Mouse (Mus musculus) gastrocnemius, adult 2 months (tissue): ENCODE results near the gene Gm4131. TPM values are rescaled to one million over a fixed set of nuclear protein-coding genes. Genes with fewer than 3 reads are reported as not detected.

ENCODE experiments used
- DNase-seq: peaks from one replicate; pipeline ENCODE4 v3.0.0; 2022
- H3K27ac ChIP-seq: fragments of 200-600 bp; 2 replicates; pipeline ENCODE4 v1.8.1; 2022; ENCODE audit warnings: mild to moderate bottlenecking
- H3K4me3 ChIP-seq: fragments of 200-600 bp; 2 replicates; pipeline ENCODE4 v1.8.1; 2022; ENCODE audit warnings: mild to moderate bottlenecking, moderate library complexity
- CTCF ChIP-seq: fragments of 200-600 bp; IDR thresholded peaks from 2 replicates; pipeline ENCODE4 v1.8.1; 2022; ENCODE audit warnings: antibody characterized with exemption, mild to moderate bottlenecking, moderate library complexity
- intact Hi-C: fragments of 180-260 bp; cut with DNase I; formaldehyde crosslinking; loops from one replicate; pipeline ENCODE4 v1.15.1; 2025
- total RNA-seq, 2 experiments: library from RNA; stranded (reverse); gene quantifications; 2 replicates each; pipeline ENCODE4 v1.2.3; 2021

The Gm4131 gene
- total RNA-seq, 2 experiments from 2014 or later = not detected

DNA sequence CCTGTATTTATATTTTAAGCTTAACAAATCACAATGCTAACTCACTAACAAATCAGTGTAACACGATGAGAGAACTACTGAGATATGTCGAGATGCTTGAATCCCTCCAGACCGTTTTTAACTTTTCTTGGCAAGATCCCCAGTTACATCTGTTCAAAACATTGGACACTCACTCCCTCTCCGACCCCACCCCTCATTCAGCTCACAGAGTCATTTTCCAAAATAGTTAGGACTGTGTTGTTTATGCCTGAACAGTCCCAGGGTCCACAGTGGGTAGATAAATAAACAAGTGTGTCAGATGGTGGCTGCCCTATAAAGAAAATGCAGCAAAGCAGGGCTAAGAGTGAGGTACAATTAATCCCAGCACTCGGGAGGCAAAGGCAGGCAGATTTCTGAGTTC is 29.7 kb downstream of the Gm4131 start:
- intact Hi-C loops = no loop called here
- Histone ChIP-seq H3K27ac (peak overlapping the region; percentile 35; the same call in 1 of the 2 replicates), H3K4me3 (no peak overlapping the region)
- TF ChIP-seq CTCF = no peak
- no peak for DNase-seq

DNA sequence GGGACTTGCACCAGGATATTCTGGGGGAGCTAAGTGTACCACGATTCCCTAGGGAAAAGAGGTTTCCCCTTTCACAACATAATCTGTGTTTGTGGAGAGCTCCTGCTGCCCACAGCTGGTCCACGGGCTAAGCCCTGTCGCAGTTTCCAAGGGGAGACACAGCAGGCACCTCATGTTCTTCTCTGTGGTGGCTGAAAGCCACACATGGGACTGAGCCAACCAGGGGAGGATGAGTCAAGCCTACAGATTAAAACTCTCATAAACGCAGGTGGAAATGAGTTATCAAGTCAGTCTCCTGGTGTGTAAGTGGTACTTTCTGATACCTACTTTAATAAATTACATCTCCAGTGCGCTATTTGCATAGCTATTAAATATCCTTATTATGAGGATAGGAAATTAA is 30.6 kb downstream of the Gm4131 start:
- Histone ChIP-seq H3K27ac (peak overlapping the region; percentile 8; the same call in 1 of the 2 replicates), H3K4me3 (no peak overlapping the region)
- intact Hi-C loops = no loop called here
- TF ChIP-seq CTCF = no peak
- peak; percentile 66 for DNase-seq

DNA sequence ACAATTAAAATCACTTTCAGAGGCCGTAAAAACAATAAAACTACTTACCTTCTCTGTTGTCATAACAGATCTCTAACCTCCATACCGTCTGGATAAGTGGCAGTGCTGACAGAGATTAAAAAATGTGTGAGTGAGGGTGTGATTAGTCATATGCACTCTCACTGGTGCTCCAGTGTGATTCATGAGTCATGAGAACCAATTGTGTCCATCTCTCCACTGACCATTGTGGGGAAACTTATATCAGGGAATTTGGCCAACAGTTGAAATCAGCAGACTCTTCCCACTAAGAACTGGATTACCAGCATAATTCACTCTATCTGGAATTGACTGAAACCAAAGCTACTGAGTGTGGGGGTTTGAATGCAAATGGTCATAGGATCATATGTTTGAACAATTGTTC is 35.8 kb downstream of the Gm4131 start:
- Histone ChIP-seq H3K4me3 (no peak overlapping the region), H3K27ac (no peak overlapping the region)
- no peak for DNase-seq
- TF ChIP-seq CTCF = no peak
- intact Hi-C loops = no loop called here

DNA sequence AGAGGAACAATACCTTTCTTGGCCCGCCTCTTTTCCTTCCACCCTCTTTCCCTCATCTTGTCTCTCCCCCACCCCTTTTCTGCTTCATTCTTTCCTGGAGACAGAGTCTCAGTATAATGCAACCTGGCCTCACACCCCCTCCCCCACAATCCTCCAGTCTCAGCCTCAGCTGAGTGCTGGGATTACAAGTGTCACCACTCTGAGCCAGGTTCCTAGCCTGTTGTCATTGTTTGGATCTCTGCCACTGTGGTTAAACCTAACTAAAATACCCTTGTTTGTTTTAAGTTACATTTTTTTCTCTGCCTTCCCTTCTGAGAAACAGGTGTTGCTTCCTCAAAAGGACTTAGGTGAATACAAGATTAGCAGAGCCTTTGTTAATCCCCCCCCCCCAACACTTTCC is 53.9 kb downstream of the Gm4131 start:
- no peak for TF ChIP-seq CTCF
- intact Hi-C loops = no loop called here
- H3K4me3 ChIP-seq = no peak overlapping the region
- H3K27ac ChIP-seq = no peak overlapping the region
- DNase-seq = no peak

DNA sequence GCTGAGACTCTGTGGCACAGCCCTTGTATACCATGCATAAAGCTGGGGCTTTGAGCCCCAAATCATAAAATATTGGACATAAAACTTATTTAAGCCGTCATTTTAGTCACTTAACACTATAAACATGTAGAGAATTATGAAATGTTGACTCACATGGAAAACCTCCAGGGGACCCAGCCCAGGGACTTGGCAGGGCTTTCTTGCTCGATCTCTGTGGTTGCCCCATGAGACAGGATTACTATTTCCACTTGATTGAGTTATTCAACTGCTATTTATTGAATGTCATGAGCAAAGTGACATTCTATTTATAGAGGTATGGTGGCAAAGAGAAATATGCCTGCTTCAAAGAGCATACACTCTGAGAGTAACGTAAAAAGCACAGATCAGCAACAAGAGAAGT is 57.4 kb downstream of the Gm4131 start:
- intact Hi-C loops = no loop called here
- TF ChIP-seq CTCF = no peak
- no peak overlapping the region for H3K4me3 ChIP-seq
- H3K27ac ChIP-seq = peak overlapping the region; percentile 72
- peak; percentile 68 for DNase-seq

DNA sequence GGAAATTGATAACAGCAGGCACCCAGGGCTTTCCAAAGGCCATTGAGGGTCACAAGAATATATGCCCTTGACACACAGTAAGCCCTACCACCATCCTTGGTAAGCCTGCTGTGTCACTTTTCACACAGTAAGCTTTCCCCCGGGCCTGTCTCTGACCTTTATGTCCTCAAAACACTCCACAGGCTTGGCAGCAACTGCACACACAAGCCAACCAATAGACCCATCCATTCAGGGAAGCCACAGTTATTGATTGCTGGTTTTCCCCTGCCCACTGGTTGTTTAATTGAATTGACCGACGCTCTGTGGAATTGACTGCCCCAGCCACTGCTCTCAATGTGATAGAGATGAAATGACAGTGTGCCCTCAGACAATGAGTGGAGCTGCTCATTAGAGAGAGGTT is 60.5 kb downstream of the Gm4131 start:
- intact Hi-C loops = no loop called here
- Histone ChIP-seq H3K4me3 (no peak overlapping the region), H3K27ac (no peak overlapping the region)
- TF ChIP-seq CTCF = no peak
- DNase-seq = no peak

DNA sequence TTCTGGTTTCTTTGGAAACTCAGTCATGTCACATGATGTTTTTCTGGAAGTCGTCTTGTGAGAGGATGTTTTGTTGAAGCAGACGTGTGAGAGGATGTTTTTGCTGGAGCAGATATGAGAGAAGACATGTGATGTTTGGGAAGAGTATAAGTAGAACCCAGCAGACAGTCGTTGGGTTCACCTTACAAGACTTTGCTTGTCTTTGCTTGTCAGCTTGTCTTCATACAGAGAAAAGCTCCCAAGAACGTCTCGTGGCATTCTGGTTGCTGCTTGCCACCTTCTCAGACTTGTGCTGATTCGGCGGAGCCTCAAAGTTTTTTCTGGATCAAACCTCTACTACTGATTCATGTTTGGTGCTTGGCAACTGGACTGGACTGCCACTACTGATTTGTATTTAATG is 69.3 kb downstream of the Gm4131 start:
- TF ChIP-seq CTCF = no peak
- no peak for DNase-seq
- H3K27ac ChIP-seq = no peak overlapping the region
- no peak overlapping the region for H3K4me3 ChIP-seq
- intact Hi-C loops = no loop called here

DNA sequence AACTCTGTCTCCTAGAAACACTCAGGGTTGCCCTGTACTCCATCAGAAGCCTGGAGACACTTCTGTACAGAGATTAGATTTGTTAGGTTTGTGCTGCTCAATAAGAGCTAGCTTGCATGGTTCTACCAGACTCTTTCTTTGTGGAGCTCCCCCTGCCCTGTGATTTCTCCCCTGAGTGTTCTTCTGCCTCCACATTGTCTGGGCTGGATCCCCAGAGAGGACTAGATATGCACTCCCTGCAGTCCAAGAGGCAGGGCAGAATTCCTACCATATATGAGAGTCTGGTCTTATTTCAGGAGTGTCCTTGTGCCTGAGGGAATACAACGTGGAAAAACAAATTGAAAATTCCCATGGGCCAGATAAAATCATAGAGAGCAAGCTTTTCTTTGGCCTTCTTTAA is 70.2 kb downstream of the Gm4131 start:
- no peak overlapping the region for H3K27ac ChIP-seq
- no peak for TF ChIP-seq CTCF
- no peak for DNase-seq
- intact Hi-C loops = no loop called here
- no peak overlapping the region for H3K4me3 ChIP-seq

DNA sequence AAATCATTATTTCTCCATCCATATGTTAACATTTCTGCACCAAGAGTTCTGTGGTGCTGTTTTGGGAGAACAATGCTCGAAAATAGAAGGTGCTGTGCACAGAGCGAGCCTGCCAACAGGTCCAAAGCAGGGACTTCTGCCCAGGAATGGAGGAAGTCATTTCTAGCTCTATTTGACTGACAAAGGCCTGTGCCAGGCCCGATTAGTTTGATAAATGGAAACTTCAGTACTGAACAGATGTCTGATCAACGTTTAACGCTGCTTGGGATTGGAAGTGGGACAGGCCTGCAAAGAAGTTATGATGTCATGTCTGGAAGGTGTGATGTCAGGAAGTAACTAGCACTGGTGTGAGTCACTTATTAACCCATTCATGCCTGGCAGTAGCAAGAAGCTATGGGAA is 73.3 kb downstream of the Gm4131 start:
- Histone ChIP-seq H3K27ac (no peak overlapping the region), H3K4me3 (no peak overlapping the region)
- intact Hi-C loops = no loop called here
- TF ChIP-seq CTCF = no peak
- DNase-seq = no peak

DNA sequence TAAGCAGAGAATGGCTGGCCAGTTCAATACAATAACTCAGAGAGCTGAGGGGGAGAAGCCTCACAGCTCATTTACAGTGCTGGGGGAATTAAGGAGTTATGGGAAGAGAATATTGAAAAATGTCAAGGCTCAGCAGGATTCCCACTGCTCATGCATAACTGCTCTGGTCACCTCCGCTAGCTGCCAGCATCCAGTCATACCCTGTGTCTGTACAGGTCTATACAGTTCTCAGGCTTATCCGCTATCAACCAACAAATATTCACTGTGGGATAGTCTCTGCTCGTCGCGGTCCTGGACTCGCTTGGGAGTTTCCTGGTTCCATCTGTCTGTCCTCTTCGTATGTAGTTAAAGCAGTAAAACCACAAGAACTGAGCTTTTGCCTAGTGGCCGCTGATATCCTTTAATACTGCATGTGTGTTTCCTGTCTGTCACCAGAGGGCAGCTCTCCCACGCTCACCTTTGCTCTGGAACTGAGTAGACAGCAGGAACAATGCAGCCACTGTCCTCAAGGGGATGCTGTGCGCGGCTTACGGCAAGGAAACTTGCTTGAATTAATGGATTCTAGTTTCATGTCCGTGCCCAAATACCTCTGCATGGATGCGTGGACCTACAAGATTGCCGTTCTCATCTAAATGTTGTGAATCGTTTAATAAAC is 74.4 kb downstream of the Gm4131 start:
- TF ChIP-seq CTCF = peak; percentile 97
- Histone ChIP-seq H3K4me3 (no peak overlapping the region), H3K27ac (no peak overlapping the region)
- intact Hi-C loops = loop anchor here (1.0 kb wide), 1 partner anchor 483 kb away; no protein-coding TSS in a partner anchor
- DNase-seq = peak; percentile 80

DNA sequence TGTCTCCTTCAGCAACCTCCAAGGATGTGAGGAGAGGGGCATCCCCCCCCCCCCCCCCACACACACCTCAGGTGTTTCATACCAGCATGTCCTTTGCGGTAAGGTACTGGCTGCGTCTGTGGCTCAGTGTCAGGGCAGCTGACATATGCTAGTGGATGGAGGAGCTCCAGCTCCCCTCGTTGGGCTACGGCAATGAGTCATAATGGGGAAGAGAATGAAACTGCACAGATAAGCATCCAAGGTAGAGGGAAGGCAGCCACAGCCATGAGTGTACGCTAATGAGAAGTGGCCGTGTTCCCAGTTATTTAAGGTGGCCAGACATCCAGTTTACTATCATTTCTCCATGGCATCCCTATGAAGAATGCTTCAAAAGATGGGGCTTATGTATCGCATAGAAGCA is 78.5 kb downstream of the Gm4131 start:
- intact Hi-C loops = no loop called here
- Histone ChIP-seq H3K4me3 (no peak overlapping the region), H3K27ac (no peak overlapping the region)
- DNase-seq = no peak
- TF ChIP-seq CTCF = no peak

DNA sequence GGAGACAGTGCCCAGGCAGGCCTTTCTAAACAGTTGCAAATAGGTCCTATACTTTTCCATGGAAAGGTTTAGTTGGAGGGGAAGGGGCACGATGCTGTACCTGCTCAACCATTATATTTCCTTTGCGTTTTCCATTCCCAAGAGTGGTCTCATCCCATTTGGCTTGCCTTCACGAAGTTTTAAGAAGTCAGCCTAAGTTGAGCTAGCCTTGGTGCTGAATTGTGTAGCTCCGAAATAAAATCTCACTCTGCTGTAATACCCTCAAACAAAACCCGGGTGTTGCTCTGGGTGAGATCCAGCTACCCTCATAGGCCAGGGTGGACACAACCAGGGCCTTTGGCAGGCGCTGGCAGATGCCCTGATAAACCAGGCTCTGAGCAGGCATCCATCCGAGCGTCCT is 85.3 kb downstream of the Gm4131 start:
- TF ChIP-seq CTCF = no peak

DNA sequence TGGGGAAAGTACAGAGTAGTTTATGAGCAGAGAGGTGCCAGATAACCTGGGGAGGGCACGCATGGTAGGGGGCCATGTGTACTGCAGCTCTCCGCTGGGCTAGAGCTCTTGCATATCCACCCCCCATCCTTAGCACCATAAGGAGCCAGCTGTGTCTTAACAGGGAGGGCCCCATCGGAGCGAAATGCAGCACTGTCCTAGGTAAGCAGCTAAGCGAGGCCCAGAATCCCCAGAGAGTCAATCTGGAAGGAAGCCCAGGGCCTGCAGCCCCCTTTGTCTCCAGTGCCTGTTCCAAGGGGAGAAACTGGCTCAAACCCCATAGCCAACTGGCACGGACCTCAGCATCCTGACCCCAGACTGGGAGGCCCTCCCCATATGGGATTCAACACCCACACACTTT is 87.3 kb downstream of the Gm4131 start:
- no peak for TF ChIP-seq CTCF
- intact Hi-C loops = no loop called here

More for the DNA sequence above, 85.3 kb downstream of the Gm4131 start:
- intact Hi-C loops = no loop called here
- no peak overlapping the region for H3K4me3 ChIP-seq
- H3K27ac ChIP-seq = no peak overlapping the region
- no peak for DNase-seq

DNA sequence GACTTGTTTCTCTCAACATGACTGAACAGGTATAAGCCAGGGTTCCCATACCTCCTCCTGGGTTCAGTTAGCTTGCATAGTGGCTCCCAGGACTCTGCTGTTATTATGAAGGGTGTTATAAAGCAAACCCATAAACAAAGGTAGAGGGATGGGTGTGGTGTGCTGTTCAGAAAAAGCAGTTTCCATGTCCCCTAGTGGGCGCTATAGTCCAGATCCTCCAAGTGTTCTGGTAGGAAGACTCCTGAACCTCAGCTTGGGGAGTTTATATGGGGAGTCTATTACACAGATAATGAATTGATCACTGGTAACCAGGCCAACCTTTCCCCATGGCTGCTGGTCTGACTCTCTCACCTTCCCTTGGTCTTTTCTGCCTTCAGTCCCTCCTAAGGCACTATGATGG is 92.2 kb downstream of the Gm4131 start:
- TF ChIP-seq CTCF = no peak
- intact Hi-C loops = no loop called here
- DNase-seq = no peak
- Histone ChIP-seq H3K4me3 (no peak overlapping the region), H3K27ac (no peak overlapping the region)

More for the DNA sequence above, 87.3 kb downstream of the Gm4131 start:
- H3K4me3 ChIP-seq = no peak overlapping the region
- no peak overlapping the region for H3K27ac ChIP-seq
- DNase-seq = no peak
